Mouse (Mus musculus) T-helper 2 cell (primary cell): Measurements from ENCODE around the gene Tex47.

Experiments
- in situ Hi-C: fragments of 300-600 bp; cut with MboI, MseI; formaldehyde crosslinking; loops from one replicate; pipeline ENCODE4 v1.15.1; 2025; ENCODE audit warnings: high pct_unique_total_duplicates

Gene Tex47

DNA sequence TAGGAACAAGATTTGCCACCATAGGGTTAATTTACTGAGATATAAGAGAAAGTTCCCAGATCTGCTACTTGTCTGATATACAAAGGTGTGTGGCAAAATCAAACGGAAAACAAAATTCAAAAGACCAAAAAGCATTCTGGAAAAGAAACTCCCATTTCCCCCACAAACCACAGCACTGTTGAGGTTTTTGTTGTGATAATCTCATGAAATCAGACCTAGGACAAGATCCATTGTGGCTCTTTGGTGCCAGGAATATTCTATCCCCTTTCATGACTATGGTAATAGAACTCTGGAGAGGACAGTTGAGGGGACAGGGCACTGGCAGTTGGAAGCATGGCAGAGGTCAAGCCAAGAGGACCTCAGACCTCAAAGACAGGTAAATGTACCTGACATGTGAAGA lies at the start of gene Tex47:
Tex47 (plus strand) TSS at position 301 of the 400 bp plus-strand sequence.
- in situ Hi-C loops = no loop called here

DNA sequence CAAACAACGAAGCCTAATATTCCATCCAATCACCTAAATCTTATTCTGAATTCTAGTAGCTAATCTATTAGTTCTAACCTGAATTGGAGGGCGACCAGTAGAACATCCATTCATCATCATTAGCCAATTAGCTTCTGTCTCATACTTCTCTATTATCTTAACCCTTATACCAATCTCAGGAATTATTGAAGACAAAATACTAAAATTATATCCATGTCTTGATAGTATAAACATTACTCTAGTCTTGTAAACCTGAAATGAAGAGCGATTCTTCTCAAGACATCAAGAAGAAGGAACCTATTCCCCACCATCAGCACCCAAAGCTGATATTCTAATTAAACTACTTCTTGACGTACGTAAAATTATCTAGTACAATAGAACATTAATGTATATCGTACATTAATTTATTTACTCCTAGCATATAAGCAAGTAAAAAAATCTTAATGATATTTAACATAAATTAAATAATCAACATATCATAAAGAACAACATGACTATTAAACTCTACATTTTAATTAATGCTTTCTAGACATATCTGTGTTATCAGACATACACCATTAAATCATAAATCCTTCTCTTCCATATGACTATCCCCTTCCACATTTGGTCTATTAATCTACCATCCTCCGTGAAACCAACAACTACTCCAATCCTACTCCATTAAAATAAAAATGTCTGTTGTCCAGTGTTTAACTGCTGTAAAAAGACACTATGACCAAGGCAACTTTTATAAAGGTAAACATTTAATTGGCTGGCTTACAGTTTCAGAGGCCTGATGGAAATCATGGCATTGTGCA lies 27.1 kb upstream of the Tex47 start:
- in situ Hi-C loops = no loop called here

DNA sequence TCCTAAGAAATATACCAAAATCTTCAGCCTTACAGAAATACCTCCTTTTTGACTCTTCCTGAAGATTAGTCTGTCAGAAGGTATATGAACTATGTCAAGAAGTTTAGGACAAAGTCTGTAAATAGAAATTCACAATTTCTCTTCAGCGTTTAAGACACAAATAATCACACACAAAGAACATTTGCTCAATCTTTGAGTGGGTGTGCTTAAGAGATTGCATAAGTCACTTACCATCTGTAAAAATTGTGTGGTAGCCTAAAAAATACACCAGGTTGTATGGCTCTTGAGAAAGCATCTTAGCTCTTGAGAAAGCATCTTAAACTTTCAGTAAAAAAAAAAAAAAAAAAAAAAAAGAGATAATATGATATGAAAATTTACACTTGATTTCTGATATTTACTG lies 19.6 kb upstream of the Tex47 start:
- in situ Hi-C loops = no loop called here

GRCm38 (mm10) chr5:7302969-7303368 lies 950 bp upstream of the Tex47 start:
- in situ Hi-C loops = no loop called here

- in situ Hi-C loops = no loop called here
Observed at GRCm38 (mm10) chr5:7325594-7325993, 21.7 kb downstream of the Tex47 start.

DNA sequence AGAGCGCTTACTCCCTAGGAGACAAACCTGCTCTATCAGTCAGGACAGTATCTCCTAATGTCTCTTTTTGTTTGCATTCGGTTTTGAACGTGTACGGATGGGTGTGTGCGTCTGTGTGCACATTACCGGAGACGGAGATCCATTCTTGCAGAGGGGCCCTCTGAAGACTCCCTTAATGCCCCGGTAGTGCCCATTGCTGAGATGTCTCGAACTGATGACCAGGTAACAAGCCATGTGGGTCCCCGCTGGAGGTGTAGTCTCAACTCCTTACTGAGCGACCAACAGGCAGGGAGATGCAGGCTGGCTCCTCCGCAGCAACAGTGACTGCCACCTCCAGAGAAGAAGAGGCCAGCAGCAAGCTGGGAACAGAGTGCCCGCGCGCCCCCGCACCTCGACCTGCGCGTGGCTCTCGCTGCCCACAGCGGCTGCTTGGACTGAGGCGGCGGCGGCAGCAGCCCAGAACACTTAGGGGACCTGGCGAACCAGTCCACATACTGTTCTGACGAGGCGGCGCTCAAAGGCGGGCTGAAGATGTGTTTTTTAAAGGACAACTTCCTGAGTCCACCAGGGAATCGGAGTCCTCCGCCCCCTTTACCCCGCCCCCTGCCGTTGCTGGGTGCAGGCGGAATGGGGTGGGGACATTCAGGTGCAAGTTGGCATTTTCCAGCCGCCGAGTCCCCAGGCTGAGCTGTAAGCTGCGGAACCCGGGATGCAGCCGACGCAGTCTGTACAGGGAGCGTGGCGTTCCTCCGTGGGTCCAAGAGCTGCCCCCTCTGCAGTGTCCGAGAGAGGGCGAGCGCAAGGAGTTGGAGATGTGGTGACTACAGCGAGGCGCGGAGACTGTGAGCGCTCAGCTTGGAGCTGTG lies 40.5 kb downstream of the Tex47 start, which contains the start of gene Zfp804b:
Zfp804b (minus strand) TSS at position 612 of the 866 bp plus-strand sequence.
- in situ Hi-C loops = no loop called here

- in situ Hi-C loops = no loop called here
Observed at GRCm38 (mm10) chr5:7345011-7345389, 41.1 kb downstream of the Tex47 start.
